Mouse (Mus musculus): ENCODE data around the gene Mmp17. TPM values are rescaled to one million over a fixed set of nuclear protein-coding genes. Genes with fewer than 3 reads are reported as not detected.

Gene Mmp17
- polyA plus RNA-seq, 1 experiment: 1.6 TPM

GRCm38 (mm10) chr5:129568596-129568995 is 15.4 kb upstream of the Mmp17 start:
- H3K27ac ChIP-seq (ENCODE audit: insufficient read depth, low read depth, low read length): no peak overlapping the region
- TF ChIP-seq CTCF (conservative IDR thresholded peaks at IDR 0.05; ENCODE audit: insufficient read depth, insufficient read length, low read depth, low read length): no peak
- no peak for TF ChIP-seq POLR2A (IDR thresholded peaks at IDR 0.05; ENCODE audit: low read depth, low read length)
- H3K36me3 ChIP-seq (ENCODE audit: control insufficient read depth, insufficient read depth, low read length): no peaks in the 10 kb centered on the region; the same call in none of the 2 replicates
- H3K27me3 ChIP-seq (replicated peaks; ENCODE audit: control insufficient read depth, insufficient read depth, low read length): no peaks in the 10 kb centered on the region
- no peak for DNase-seq
- 90% methylated on average over 4 of the region's 4 CpGs for WGBS
- H3K4me1 ChIP-seq (ENCODE audit: control insufficient read depth, insufficient read depth, low read length): no peaks in the 10 kb centered on the region
- no peak overlapping the region for H3K4me3 ChIP-seq (ENCODE audit: insufficient read depth, low read depth, low read length)

GRCm38 (mm10) chr5:129578201-129578600 is 5.8 kb upstream of the Mmp17 start:
- H3K36me3 ChIP-seq (ENCODE audit: control insufficient read depth, insufficient read depth, low read length): no peaks in the 10 kb centered on the region
- 12% methylated on average over 12 of the region's 12 CpGs for WGBS
- no peaks in the 10 kb centered on the region for H3K27me3 ChIP-seq (replicated peaks; ENCODE audit: control insufficient read depth, insufficient read depth, low read length)
- DNase-seq: peak; percentile 89
- no peak overlapping the region for H3K4me3 ChIP-seq (ENCODE audit: insufficient read depth, low read depth, low read length)
- no peak overlapping the region for H3K27ac ChIP-seq (ENCODE audit: insufficient read depth, low read depth, low read length)
- TF ChIP-seq POLR2A (IDR thresholded peaks at IDR 0.05; ENCODE audit: low read depth, low read length) (no peak), CTCF (conservative IDR thresholded peaks at IDR 0.05; ENCODE audit: insufficient read depth, insufficient read length, low read depth, low read length) (no peak)
- no peaks in the 10 kb centered on the region for H3K4me1 ChIP-seq (ENCODE audit: control insufficient read depth, insufficient read depth, low read length)

- Histone ChIP-seq H3K4me1 (ENCODE audit: control insufficient read depth, insufficient read depth, low read length) (no peaks in the 10 kb centered on the region), H3K27ac (ENCODE audit: insufficient read depth, low read depth, low read length) (no peak overlapping the region), H3K4me3 (ENCODE audit: insufficient read depth, low read depth, low read length) (no peak overlapping the region), H3K27me3 (replicated peaks; ENCODE audit: control insufficient read depth, insufficient read depth, low read length) (0 out of 2 replicates have a peak, but pooled peaks cover 3% of the 10 kb centered on the region), H3K36me3 (ENCODE audit: control insufficient read depth, insufficient read depth, low read length) (no peaks in the 10 kb centered on the region)
- TF ChIP-seq POLR2A (IDR thresholded peaks at IDR 0.05; ENCODE audit: low read depth, low read length): no peak
- 18% methylated on average over 6 of the region's 6 CpGs for WGBS
- no peak for DNase-seq
Observed at GRCm38 (mm10) chr5:129580046-129580445, 3.9 kb upstream of the Mmp17 start.

GRCm38 (mm10) chr5:129580572-129580971 is 3.4 kb upstream of the Mmp17 start:
- WGBS: 78% methylated on average over 9 of the region's 9 CpGs
- no peak for DNase-seq

GRCm38 (mm10) chr5:129581015-129581414 is 3.0 kb upstream of the Mmp17 start:
- no peak for DNase-seq
- no peak overlapping the region for H3K4me3 ChIP-seq (ENCODE audit: insufficient read depth, low read depth, low read length)
- 78% methylated on average over 7 of the region's 7 CpGs for WGBS
- H3K4me1 ChIP-seq (ENCODE audit: control insufficient read depth, insufficient read depth, low read length): no peaks in the 10 kb centered on the region
- TF ChIP-seq CTCF (conservative IDR thresholded peaks at IDR 0.05; ENCODE audit: insufficient read depth, insufficient read length, low read depth, low read length) (no peak), POLR2A (IDR thresholded peaks at IDR 0.05; ENCODE audit: low read depth, low read length) (no peak)
- H3K27me3 ChIP-seq (replicated peaks; ENCODE audit: control insufficient read depth, insufficient read depth, low read length): 0 out of 2 replicates have a peak, but pooled peaks cover 3% of the 10 kb centered on the region
- no peaks in the 10 kb centered on the region for H3K36me3 ChIP-seq (ENCODE audit: control insufficient read depth, insufficient read depth, low read length)
- no peak overlapping the region for H3K27ac ChIP-seq (ENCODE audit: insufficient read depth, low read depth, low read length)

More at GRCm38 (mm10) chr5:129580572-129580971, 3.4 kb upstream of the Mmp17 start:
- TF ChIP-seq CTCF (conservative IDR thresholded peaks at IDR 0.05; ENCODE audit: insufficient read depth, insufficient read length, low read depth, low read length) (no peak), POLR2A (IDR thresholded peaks at IDR 0.05; ENCODE audit: low read depth, low read length) (no peak)
- Histone ChIP-seq H3K4me1 (ENCODE audit: control insufficient read depth, insufficient read depth, low read length) (no peaks in the 10 kb centered on the region), H3K27ac (ENCODE audit: insufficient read depth, low read depth, low read length) (no peak overlapping the region), H3K27me3 (replicated peaks; ENCODE audit: control insufficient read depth, insufficient read depth, low read length) (0 out of 2 replicates have a peak, but pooled peaks cover 3% of the 10 kb centered on the region), H3K36me3 (ENCODE audit: control insufficient read depth, insufficient read depth, low read length) (no peaks in the 10 kb centered on the region), H3K4me3 (ENCODE audit: insufficient read depth, low read depth, low read length) (no peak overlapping the region)

GRCm38 (mm10) chr5:129583331-129583730 is 638 bp upstream of the Mmp17 start:
- TF ChIP-seq CTCF (conservative IDR thresholded peaks at IDR 0.05; ENCODE audit: insufficient read depth, insufficient read length, low read depth, low read length) (no peak), POLR2A (IDR thresholded peaks at IDR 0.05; ENCODE audit: low read depth, low read length) (no peak)
- Histone ChIP-seq H3K27me3 (replicated peaks; ENCODE audit: control insufficient read depth, insufficient read depth, low read length) (0 out of 2 replicates have a peak, but pooled peaks cover 3% of the 10 kb centered on the region), H3K27ac (ENCODE audit: insufficient read depth, low read depth, low read length) (no peak overlapping the region), H3K4me1 (ENCODE audit: control insufficient read depth, insufficient read depth, low read length) (no peaks in the 10 kb centered on the region), H3K36me3 (ENCODE audit: control insufficient read depth, insufficient read depth, low read length) (no peaks in the 10 kb centered on the region), H3K4me3 (ENCODE audit: insufficient read depth, low read depth, low read length) (peak overlapping the region; percentile 60)
- no peak for DNase-seq
- 4% methylated on average over 12 of the region's 12 CpGs for WGBS

- TF ChIP-seq CTCF (conservative IDR thresholded peaks at IDR 0.05; ENCODE audit: insufficient read depth, insufficient read length, low read depth, low read length): no peak
- no peaks in the 10 kb centered on the region for H3K36me3 ChIP-seq (ENCODE audit: control insufficient read depth, insufficient read depth, low read length)
- under 1% methylated on average over 76 of the region's 76 CpGs for WGBS
- peak overlapping the region; percentile 60 for H3K4me3 ChIP-seq (ENCODE audit: insufficient read depth, low read depth, low read length)
- H3K27ac ChIP-seq (ENCODE audit: insufficient read depth, low read depth, low read length): no peak overlapping the region
- H3K4me1 ChIP-seq (ENCODE audit: control insufficient read depth, insufficient read depth, low read length): no peaks in the 10 kb centered on the region
- DNase-seq: peak; percentile 16
- 0 out of 2 replicates have a peak, but pooled peaks cover 3% of the 10 kb centered on the region for H3K27me3 ChIP-seq (replicated peaks; ENCODE audit: control insufficient read depth, insufficient read depth, low read length)
Observed at GRCm38 (mm10) chr5:129584583-129585541, 893 bp downstream of the Mmp17 start.

All from kidney, adult 2 months (tissue).